Mouse (Mus musculus) left cerebral cortex, postnatal 4 days (tissue): ENCODE results near the gene Ssh2. TPM values are rescaled to one million over a fixed set of nuclear protein-coding genes. Genes with fewer than 3 reads are reported as not detected.

Source experiments
- DNase-seq: peaks from one replicate; pipeline ENCODE4 v3.0.0-alpha.2; 2022
- intact Hi-C: fragments of 180-260 bp; cut with DNase I; formaldehyde crosslinking; loops from one replicate; pipeline ENCODE4 v1.15.1; 2025
- total RNA-seq, 2 experiments: library from RNA; stranded (reverse); gene quantifications; 2 replicates each; pipeline ENCODE4 v1.2.3; 2021

Ssh2 gene
- total RNA-seq, 2 experiments from 2014 or later, result 60.7 to 62.3 TPM

GRCm38 (mm10) chr11:77455770-77456510, 239.9 kb downstream of the Ssh2 start:
- no peak for DNase-seq
- intact Hi-C loops, result no loop called here

GRCm38 (mm10) chr11:77456866-77457265, 240.8 kb downstream of the Ssh2 start:
- intact Hi-C loops, result no loop called here
- DNase-seq, result peak; percentile 59

DNA sequence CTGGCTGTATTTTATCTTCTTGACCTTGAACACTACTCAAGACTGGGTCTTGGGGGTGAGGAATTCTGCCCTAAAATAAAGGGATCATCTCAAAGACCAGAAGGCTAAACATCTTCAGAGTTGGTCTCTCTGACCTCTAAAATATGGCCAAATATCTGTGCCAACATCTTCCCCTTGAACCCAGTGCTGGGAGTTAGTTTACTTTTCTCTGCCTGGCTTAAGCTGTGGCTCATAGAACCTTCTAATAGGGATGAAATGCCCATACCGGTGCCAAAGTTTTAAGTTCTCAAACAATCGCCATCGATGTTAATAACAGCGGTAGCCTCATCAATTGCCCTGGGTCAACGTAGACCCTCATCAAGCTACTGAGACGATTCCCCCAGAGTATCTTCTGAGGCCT, 245.8 kb downstream of the Ssh2 start:
- no peak for DNase-seq
- intact Hi-C loops, result loop anchor here (10.0 kb wide), 1 partner anchor 127 kb away; no protein-coding TSS in a partner anchor

GRCm38 (mm10) chr11:77462283-77463100, 246.4 kb downstream of the Ssh2 start, which contains the start of gene Coro6:
TSS of gene Coro6 (plus strand) at chr11:77462411.
- no peak for DNase-seq
- intact Hi-C loops, result loop anchor here (10.0 kb wide), 1 partner anchor 128 kb away; no protein-coding TSS in a partner anchor

DNA sequence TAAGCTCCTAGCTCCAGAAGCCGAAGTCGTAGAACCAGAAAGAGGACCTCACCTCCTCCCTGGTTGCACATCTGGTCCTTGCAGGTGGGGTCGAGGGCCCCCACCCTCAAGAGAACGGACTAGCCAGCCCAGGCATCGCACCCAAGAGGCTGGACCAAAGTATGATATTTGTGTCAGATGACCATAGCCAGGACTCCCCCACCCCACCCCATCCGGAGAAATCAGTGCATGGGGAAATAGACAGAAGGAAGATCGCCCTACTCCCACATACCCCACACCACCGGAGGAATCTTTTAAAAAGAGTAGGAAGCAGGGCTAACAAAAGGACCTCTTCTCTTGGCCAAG, 247.0 kb downstream of the Ssh2 start:
- intact Hi-C loops, result loop anchor here (10.0 kb wide), 1 partner anchor 128 kb away; no protein-coding TSS in a partner anchor

DNA sequence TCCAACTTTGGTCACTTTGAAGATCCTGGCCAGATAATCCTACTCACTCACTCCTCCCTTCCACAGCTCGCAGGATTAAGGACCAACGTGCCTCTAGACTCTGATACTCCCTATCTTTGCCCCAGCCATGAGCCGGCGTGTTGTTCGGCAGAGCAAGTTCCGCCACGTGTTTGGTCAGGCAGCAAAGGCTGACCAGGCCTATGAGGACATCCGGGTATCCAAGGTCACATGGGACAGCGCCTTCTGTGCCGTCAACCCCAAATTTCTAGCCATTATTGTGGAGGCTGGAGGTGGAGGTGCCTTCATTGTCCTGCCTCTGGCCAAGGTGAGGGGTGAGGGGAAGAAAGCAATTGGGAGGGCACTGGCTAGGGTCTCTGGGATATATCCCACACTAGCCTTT, 247.7 kb downstream of the Ssh2 start:
- intact Hi-C loops, result loop anchor here (10.0 kb wide), 1 partner anchor 129 kb away; no protein-coding TSS in a partner anchor
- DNase-seq, result no peak

More for the DNA sequence above, 247.0 kb downstream of the Ssh2 start:
- DNase-seq, result no peak

DNA sequence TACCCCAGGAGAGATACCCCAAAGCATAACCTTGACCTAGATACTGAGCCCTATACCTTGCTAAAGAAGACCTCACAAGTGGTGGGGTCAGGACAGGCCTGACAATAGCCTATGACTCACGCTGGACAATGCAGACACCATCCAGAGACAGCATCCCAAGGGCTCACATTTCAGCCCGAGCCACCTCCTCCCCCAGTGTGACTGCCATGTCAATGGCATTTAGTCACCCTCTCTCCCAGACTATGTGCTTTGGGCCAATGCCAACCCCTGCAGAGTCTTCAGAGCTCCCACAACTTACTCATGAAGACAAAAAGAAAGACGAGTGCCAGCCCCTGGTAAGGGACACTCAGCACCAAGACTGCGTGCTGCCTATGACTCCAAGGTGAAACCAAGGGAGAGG, 248.6 kb downstream of the Ssh2 start:
- intact Hi-C loops, result loop anchor here (10.0 kb wide), 1 partner anchor 130 kb away; no protein-coding TSS in a partner anchor
- DNase-seq, result no peak

GRCm38 (mm10) chr11:77465111-77465510, 249.0 kb downstream of the Ssh2 start:
- no peak for DNase-seq
- intact Hi-C loops, result loop anchor here (10.0 kb wide), 1 partner anchor 130 kb away; no protein-coding TSS in a partner anchor

- intact Hi-C loops, result loop anchor here (10.0 kb wide), 1 partner anchor 132 kb away; no protein-coding TSS in a partner anchor
- DNase-seq, result no peak
Observed at GRCm38 (mm10) chr11:77466544-77466943, 250.5 kb downstream of the Ssh2 start.

DNA sequence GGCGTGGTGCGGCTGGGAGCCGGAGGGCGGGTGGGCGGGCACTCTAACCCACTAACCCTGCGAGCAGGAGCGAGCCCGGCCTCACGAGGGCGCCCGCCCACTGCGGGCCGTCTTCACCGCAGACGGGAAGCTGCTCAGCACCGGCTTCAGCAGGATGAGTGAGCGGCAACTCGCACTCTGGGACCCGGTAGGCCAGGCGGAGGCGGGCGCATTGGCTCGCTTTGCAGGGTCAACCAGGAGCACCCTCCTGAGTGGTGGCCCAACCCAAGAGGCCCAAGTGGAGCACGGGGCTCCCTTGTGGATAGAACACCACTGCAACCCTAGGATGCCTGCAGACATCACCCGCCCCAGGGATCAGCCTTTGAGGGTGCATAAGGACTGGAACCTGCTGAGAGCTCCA, 251.1 kb downstream of the Ssh2 start:
- intact Hi-C loops, result loop anchor here (10.0 kb wide), 1 partner anchor 132 kb away; no protein-coding TSS in a partner anchor
- DNase-seq, result peak; percentile 59

- peak; percentile 75 for DNase-seq
- intact Hi-C loops, result loop anchor here (10.0 kb wide), 1 partner anchor 133 kb away; no protein-coding TSS in a partner anchor
Observed at GRCm38 (mm10) chr11:77467784-77468183, 251.7 kb downstream of the Ssh2 start.

GRCm38 (mm10) chr11:77468397-77468796, 252.3 kb downstream of the Ssh2 start:
- intact Hi-C loops, result loop anchor here (10.0 kb wide), 1 partner anchor 134 kb away; no protein-coding TSS in a partner anchor
- DNase-seq, result no peak

DNA sequence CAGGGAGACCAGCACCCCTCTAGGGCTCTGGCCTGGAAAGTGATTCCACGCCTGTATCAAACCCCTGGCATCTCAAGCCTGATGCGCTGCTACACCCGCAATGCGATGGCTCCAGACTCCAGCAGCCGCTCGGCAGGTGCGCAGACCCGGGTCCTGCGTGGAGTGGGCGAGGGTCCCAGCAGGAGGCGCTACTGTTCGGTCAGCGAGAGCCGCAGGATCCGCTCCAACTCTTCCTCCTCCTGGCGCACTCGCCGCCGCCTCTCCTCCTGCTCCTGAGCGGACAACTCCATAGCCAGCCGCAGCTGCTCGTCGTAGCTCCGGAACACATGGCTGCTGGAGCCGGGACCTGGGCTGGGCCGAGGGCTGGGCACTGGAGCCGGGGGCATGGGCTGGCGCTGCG, 255.3 kb downstream of the Ssh2 start:
- no peak for DNase-seq
- intact Hi-C loops, result no loop called here

GRCm38 (mm10) chr11:77472775-77473174, 256.7 kb downstream of the Ssh2 start:
- DNase-seq, result no peak
- intact Hi-C loops, result no loop called here

DNA sequence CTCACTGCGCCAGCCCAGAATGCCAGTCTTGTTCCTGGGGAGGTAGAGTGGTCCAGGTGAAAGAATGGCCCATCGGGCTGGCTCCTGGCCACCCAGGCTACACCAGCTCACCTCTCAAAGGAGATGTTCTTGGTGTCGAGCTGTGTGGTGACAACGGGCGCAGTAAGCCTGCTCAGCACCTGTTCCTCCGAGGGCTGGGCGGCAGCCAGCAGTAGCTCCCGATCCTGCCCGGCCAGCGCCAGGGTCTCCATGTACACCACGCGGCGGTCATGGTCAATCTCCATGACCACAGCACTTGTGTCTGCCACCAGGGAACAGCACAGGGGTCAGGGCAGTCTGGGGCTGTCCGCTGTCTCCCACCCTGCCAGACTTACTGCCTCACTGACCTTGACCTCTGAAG, 260.1 kb downstream of the Ssh2 start:
- intact Hi-C loops, result no loop called here

GRCm38 (mm10) chr11:77476895-77477294, 260.8 kb downstream of the Ssh2 start:
- no peak for DNase-seq
- intact Hi-C loops, result no loop called here

More for the DNA sequence above, 260.1 kb downstream of the Ssh2 start:
- DNase-seq, result no peak

DNA sequence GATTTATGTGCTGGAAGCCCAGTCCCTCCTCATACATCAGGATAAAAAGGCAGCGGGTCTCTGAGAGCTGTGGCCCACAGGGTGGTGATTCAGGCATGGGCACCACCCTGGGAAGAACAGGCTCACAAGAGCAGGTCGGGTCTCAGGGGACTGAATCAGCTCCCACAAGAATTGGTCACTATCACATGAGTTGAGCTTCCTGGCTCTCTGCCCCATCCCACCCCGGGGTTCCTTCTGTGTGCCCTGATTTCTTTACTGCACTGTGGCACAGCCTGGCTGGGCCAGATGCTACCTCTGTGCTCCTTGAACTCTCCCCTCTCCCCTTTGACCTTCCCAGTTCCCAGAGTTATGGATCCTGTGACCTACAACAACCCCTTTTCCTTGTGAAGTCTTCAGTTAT, 267.0 kb downstream of the Ssh2 start:
- intact Hi-C loops, result loop anchor here (10.0 kb wide), 1 partner anchor 378 kb away; no protein-coding TSS in a partner anchor
- DNase-seq, result no peak

- DNase-seq, result no peak
- intact Hi-C loops, result loop anchor here (10.0 kb wide), 1 partner anchor 379 kb away; no protein-coding TSS in a partner anchor
Observed at GRCm38 (mm10) chr11:77483510-77484255, 267.6 kb downstream of the Ssh2 start.

- intact Hi-C loops, result loop anchor here (10.0 kb wide), 1 partner anchor 380 kb away; no protein-coding TSS in a partner anchor
- peak; percentile 65 for DNase-seq
Observed at GRCm38 (mm10) chr11:77485229-77485628, 269.1 kb downstream of the Ssh2 start.

GRCm38 (mm10) chr11:77486798-77487197, 270.7 kb downstream of the Ssh2 start:
- peak; percentile 84 for DNase-seq
- intact Hi-C loops, result loop anchor here (10.0 kb wide), 1 partner anchor 382 kb away; no protein-coding TSS in a partner anchor
